In genomic region chr13:112987991-112988390, GRCm38 (mm10) we compare ENCODE assay signal across 8 mouse cellular contexts. TPM values are rescaled to one million over a fixed set of nuclear protein-coding genes. Genes with fewer than 3 reads are reported as not detected.
DNase-seq lines count a peak whose midpoint lies in the region; ATAC-seq and TF ChIP-seq lines count a peak whose summit lies in the region.

No protein-coding gene starts in this region.

- H3K27ac ChIP-seq in heart, postnatal 0 days (ENCODE audit: low read depth) = no peak overlapping the region
- H3K27ac ChIP-seq in forebrain, embryonic 14.5 days (ENCODE audit: low read depth, low read length) = no peak overlapping the region
- no peak overlapping the region for H3K27ac ChIP-seq in liver, embryonic 14.5 days

- H3K9me3 ChIP-seq in heart, postnatal 0 days (replicated peaks; ENCODE audit: control insufficient read depth, low read length) = no peaks in the 10 kb centered on the region
- no peaks in the 10 kb centered on the region for H3K9me3 ChIP-seq in forebrain, embryonic 14.5 days (replicated peaks; ENCODE audit: control insufficient read depth, low read length)
- no peaks in the 10 kb centered on the region for H3K9me3 ChIP-seq in liver, embryonic 14.5 days (ENCODE audit: control insufficient read depth, low read length)

- H3K4me2 ChIP-seq in heart, postnatal 0 days (ENCODE audit: low read depth, low read length) = peak overlapping the region; percentile 96
- peak overlapping the region; percentile 98 for H3K4me2 ChIP-seq in forebrain, embryonic 14.5 days (ENCODE audit: low read length)
- H3K4me2 ChIP-seq in liver, embryonic 14.5 days (ENCODE audit: low read depth) = peak overlapping the region; percentile 56

- peaks cover 82% of the 10 kb centered on the region for H3K27me3 ChIP-seq in heart, postnatal 0 days (ENCODE audit: control insufficient read depth, insufficient read depth, low read length)
- H3K27me3 ChIP-seq in forebrain, embryonic 14.5 days (replicated peaks; ENCODE audit: control insufficient read depth, insufficient read depth, low read length) = peaks cover 66% of the 10 kb centered on the region
- peaks cover 74% of the 10 kb centered on the region for H3K27me3 ChIP-seq in liver, embryonic 14.5 days (ENCODE audit: control insufficient read depth, insufficient read depth, low read length)

- H3K4me1 ChIP-seq in heart, postnatal 0 days (ENCODE audit: control insufficient read depth, insufficient read depth) = peaks cover 14% of the 10 kb centered on the region
- peaks cover 21% of the 10 kb centered on the region for H3K4me1 ChIP-seq in forebrain, embryonic 14.5 days (ENCODE audit: control insufficient read depth, insufficient read depth, low read length)
- no peaks in the 10 kb centered on the region for H3K4me1 ChIP-seq in liver, embryonic 14.5 days (replicated peaks; ENCODE audit: control insufficient read depth in 2 of 2, insufficient read depth in 2 of 2, low read length in 1 of 2)

- WGBS in heart, postnatal 0 days = under 1% methylated on average over 39 of the region's 39 CpGs
- WGBS in forebrain, embryonic 14.5 days = under 1% methylated on average over 39 of the region's 39 CpGs
- WGBS in liver, embryonic 14.5 days (ENCODE audit: insufficient replicate concordance) = 1% methylated on average over 39 of the region's 39 CpGs

- TF ChIP-seq CTCF in heart, postnatal 0 days (IDR thresholded peaks at IDR 0.05; ENCODE audit: low read depth) = no peak
- no peak for TF ChIP-seq CTCF in liver, embryonic 14.5 days (IDR thresholded peaks at IDR 0.05; ENCODE audit: low read depth)

- peak overlapping the region; percentile 56 for H3K4me3 ChIP-seq in heart, postnatal 0 days (ENCODE audit: low read depth, low read length)
- H3K4me3 ChIP-seq in forebrain, embryonic 14.5 days (ENCODE audit: low read depth, low read length) = peak overlapping the region; percentile 49
- peak overlapping the region; percentile 12 to 49; a peak in 3 of 4 replicates for H3K4me3 ChIP-seq in liver, embryonic 14.5 days (ENCODE audit: insufficient read depth in 1 of 2, low read depth in 2 of 2, low read length in 2 of 2)

- ATAC-seq in heart, postnatal 0 days (ENCODE audit: insufficient read depth, low read depth) = peak; percentile 52
- ATAC-seq in forebrain, embryonic 14.5 days = peak; percentile 44
- ATAC-seq in liver, embryonic 14.5 days (ENCODE audit: insufficient read depth) = peak; percentile 15; the same call in 1 of the 2 replicates
- no peak; the same call in 1 of the 2 replicates for ATAC-seq in megakaryocyte progenitor cell, adult 5-6 weeks (replicated peaks; ENCODE audit: poor library complexity)

- TF ChIP-seq EP300 in heart, postnatal 0 days (IDR thresholded peaks at IDR 0.05; ENCODE audit: low read depth) = no peak
- no peak for TF ChIP-seq EP300 in liver, embryonic 14.5 days (IDR thresholded peaks at IDR 0.05; ENCODE audit: low read depth)

- H3K36me3 ChIP-seq in heart, postnatal 0 days (replicated peaks; ENCODE audit: control insufficient read depth, insufficient read depth, low read length) = no peaks in the 10 kb centered on the region
- no peaks in the 10 kb centered on the region for H3K36me3 ChIP-seq in forebrain, embryonic 14.5 days (ENCODE audit: control insufficient read depth, insufficient read depth, low read length)
- no peaks in the 10 kb centered on the region for H3K36me3 ChIP-seq in liver, embryonic 14.5 days (replicated peaks; ENCODE audit: control insufficient read depth, insufficient read depth, low read depth)

- H3K9ac ChIP-seq in heart, postnatal 0 days (replicated peaks; ENCODE audit: low read depth, low read length) = peak overlapping the region; percentile 32; the same call in 1 of the 2 replicates
- H3K9ac ChIP-seq in forebrain, embryonic 14.5 days (ENCODE audit: low read length) = peak overlapping the region; percentile 64
- no peak overlapping the region for H3K9ac ChIP-seq in liver, embryonic 14.5 days (replicated peaks)

- no peak for DNase-seq in heart, postnatal 0 days (ENCODE audit: low spot score)
- DNase-seq in heart, adult 11 months = no peak
- peak; percentile 40 for DNase-seq in NIH3T3 (ENCODE audit: low read depth)
- peak; percentile 53 for DNase-seq in forebrain, embryonic 14.5 days (ENCODE audit: low spot score)
- DNase-seq in liver, embryonic 14.5 days (ENCODE audit: low read depth in 3 of 3, low spot score in 3 of 3) = no peak
- no peak for DNase-seq in frontal cortex, adult 2 months (ENCODE audit: extremely low spot score in 1 of 2, low spot score in 1 of 2)
- DNase-seq in cerebellum, adult 9-11 months = no peak

RNA-seq across cellular contexts. Expression of gene Ccno, which starts 0.4 kb away (rescaled TPM):
- 0.23 TPM in 1 of 2 replicates, not detected in the other for total RNA-seq in heart, postnatal 0 days (2014; rRNA removed; ENCODE audit: low replicate concordance)
- polyA plus RNA-seq in heart, postnatal 0 days (2015; fragmentation: Nextera tagmentation; extraction: Ambion mirVana) = 0.14 and 0.29 TPM in 2 replicates
- polyA plus RNA-seq in forebrain, embryonic 14.5 days (2014; fragmentation: Nextera tagmentation; extraction: Ambion mirVana) = 1.5 and 2.2 TPM in 2 replicates
- polyA plus RNA-seq in liver, embryonic 14.5 days (2012; rRNA removed) = 0.06 and 0.13 TPM in 2 replicates
- polyA plus RNA-seq in liver, embryonic 14.5 days (2014; fragmentation: Nextera tagmentation; extraction: Ambion mirVana) = not detected in 2 replicates
- 2.6 and 2.9 TPM in 2 replicates for polyA plus RNA-seq in frontal cortex, adult 2 months (2012; rRNA removed)
- total RNA-seq in megakaryocyte progenitor cell, adult 5-6 weeks (2015) = 1.5 and 2.1 TPM in 2 replicates
- 1.4 and 1.6 TPM in 2 replicates for total RNA-seq in megakaryocyte progenitor cell, adult 5-6 weeks (2017)

RNA-seq across cellular contexts. Expression of gene Mcidas, which starts 5.7 kb away (rescaled TPM):
- total RNA-seq in heart, postnatal 0 days (2014; rRNA removed; ENCODE audit: low replicate concordance) = not detected in 2 replicates
- 0.08 TPM in 1 of 2 replicates, not detected in the other for polyA plus RNA-seq in heart, postnatal 0 days (2015; fragmentation: Nextera tagmentation; extraction: Ambion mirVana)
- 0.73 and 0.94 TPM in 2 replicates for polyA plus RNA-seq in forebrain, embryonic 14.5 days (2014; fragmentation: Nextera tagmentation; extraction: Ambion mirVana)
- not detected in 2 replicates for polyA plus RNA-seq in liver, embryonic 14.5 days (2012; rRNA removed)
- polyA plus RNA-seq in liver, embryonic 14.5 days (2014; fragmentation: Nextera tagmentation; extraction: Ambion mirVana) = not detected in 2 replicates
- polyA plus RNA-seq in frontal cortex, adult 2 months (2012; rRNA removed) = 0.19 and 0.26 TPM in 2 replicates
- total RNA-seq in megakaryocyte progenitor cell, adult 5-6 weeks (2015) = not detected in 2 replicates
- not detected in 2 replicates for total RNA-seq in megakaryocyte progenitor cell, adult 5-6 weeks (2017)

RNA-seq across cellular contexts. Expression of gene Cdc20b, which starts 46.9 kb away (rescaled TPM):
- total RNA-seq in heart, postnatal 0 days (2014; rRNA removed; ENCODE audit: low replicate concordance) = not detected in 2 replicates
- polyA plus RNA-seq in heart, postnatal 0 days (2015; fragmentation: Nextera tagmentation; extraction: Ambion mirVana) = not detected in 2 replicates
- polyA plus RNA-seq in forebrain, embryonic 14.5 days (2014; fragmentation: Nextera tagmentation; extraction: Ambion mirVana) = 0.43 and 0.71 TPM in 2 replicates
- 0.02 TPM in 1 of 2 replicates, not detected in the other for polyA plus RNA-seq in liver, embryonic 14.5 days (2012; rRNA removed)
- polyA plus RNA-seq in liver, embryonic 14.5 days (2014; fragmentation: Nextera tagmentation; extraction: Ambion mirVana) = not detected in 2 replicates
- 0.06 and 0.19 TPM in 2 replicates for polyA plus RNA-seq in frontal cortex, adult 2 months (2012; rRNA removed)
- total RNA-seq in megakaryocyte progenitor cell, adult 5-6 weeks (2015) = not detected in 2 replicates
- not detected in 2 replicates for total RNA-seq in megakaryocyte progenitor cell, adult 5-6 weeks (2017)

RNA-seq across cellular contexts. Expression of gene Gpx8, which starts 58.2 kb away (rescaled TPM):
- 26.8 and 32.3 TPM in 2 replicates for total RNA-seq in heart, postnatal 0 days (2014; rRNA removed; ENCODE audit: low replicate concordance)
- polyA plus RNA-seq in heart, postnatal 0 days (2015; fragmentation: Nextera tagmentation; extraction: Ambion mirVana) = 100 and 109 TPM in 2 replicates
- 57.7 and 59.3 TPM in 2 replicates for polyA plus RNA-seq in forebrain, embryonic 14.5 days (2014; fragmentation: Nextera tagmentation; extraction: Ambion mirVana)
- 2.2 and 3.1 TPM in 2 replicates for polyA plus RNA-seq in liver, embryonic 14.5 days (2012; rRNA removed)
- 6.4 and 6.8 TPM in 2 replicates for polyA plus RNA-seq in liver, embryonic 14.5 days (2014; fragmentation: Nextera tagmentation; extraction: Ambion mirVana)
- 12.8 and 13.4 TPM in 2 replicates for polyA plus RNA-seq in frontal cortex, adult 2 months (2012; rRNA removed)
- not detected in 2 replicates for total RNA-seq in megakaryocyte progenitor cell, adult 5-6 weeks (2015)
- not detected in 2 replicates for total RNA-seq in megakaryocyte progenitor cell, adult 5-6 weeks (2017)

Comparison
In these comparisons a context has a peak if more than half of its experiments do, and no peak if none do; other contexts are left out.
1. DNase-seq: peak in NIH3T3 (single experiment) and forebrain, embryonic 14.5 days (single experiment); none in heart, postnatal 0 days (single experiment), heart, adult 11 months (single experiment), liver, embryonic 14.5 days (0 of 3), frontal cortex, adult 2 months (0 of 2) and cerebellum, adult 9-11 months (single experiment).
2. Peak in every context shown above with its lines, with median percentiles within 50 percentile points of each other: H3K4me2 ChIP-seq and H3K4me3 ChIP-seq.